Mouse (Mus musculus): ENCODE measurements at regions not wholly inside any gene's neighbourhood (a gene's known extent, or its start where the extent isn't known, plus 50 kb on each side); places are given as distances from the start of the nearest gene placed in this dataset.

DNA sequence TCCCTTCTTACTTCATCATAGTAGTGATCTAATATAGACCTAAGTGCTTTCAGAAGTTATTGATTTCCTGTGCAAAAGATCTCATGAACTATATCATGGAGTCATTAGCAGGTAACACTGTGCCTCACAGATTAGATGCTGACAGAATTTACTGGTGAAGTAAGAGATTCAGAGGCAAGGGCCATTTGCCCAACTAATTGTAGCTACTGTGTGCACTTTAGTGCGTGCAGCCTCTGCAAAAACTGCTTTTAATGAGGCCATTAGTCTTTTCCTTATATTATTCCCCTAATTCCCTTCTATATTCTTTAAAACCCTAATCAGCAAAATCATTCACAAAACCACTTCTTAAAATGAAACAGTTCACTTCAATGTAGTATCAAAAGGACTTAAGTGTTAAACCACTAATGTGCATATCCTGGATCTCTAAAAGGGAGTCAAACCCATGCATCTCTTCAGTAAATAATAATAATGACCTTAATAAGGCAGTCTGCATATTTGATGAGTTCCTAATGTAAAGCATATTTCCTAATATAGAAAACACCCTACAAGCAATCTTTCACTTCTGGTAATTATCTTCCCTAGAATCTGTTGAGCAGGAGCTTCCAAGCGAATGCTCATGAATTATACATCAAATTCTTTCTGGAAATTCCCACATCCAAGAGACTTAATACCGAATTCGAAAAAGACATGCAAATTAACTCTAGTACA lies 1847.4 kb downstream of the Efna5 start:
- intact Hi-C loops (cut with DNase I): no loop called here
- DNase-seq: no peak

DNA sequence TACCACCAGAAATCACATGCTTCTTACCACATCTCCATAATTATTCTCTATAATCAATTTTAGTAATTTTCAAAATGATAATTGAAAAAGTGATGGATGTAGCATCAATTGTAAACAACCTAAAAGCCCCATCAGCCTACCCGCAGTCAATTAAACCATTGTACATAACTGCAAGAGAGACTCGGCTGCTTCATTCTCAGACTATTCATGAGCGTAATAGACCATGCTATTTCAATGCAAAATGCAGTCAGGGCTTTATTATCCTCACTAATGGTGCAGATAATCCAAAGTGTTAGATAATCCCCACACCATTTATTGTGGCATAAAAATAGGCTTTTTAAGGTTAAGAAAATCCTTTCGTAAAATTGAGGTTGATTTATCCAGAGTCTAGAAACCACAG lies 1862.5 kb downstream of the Efna5 start:
- intact Hi-C loops (cut with DNase I): no loop called here
- DNase-seq: no peak

Data from left cerebral cortex, postnatal 4 days (tissue).